Mouse (Mus musculus) MEL (cell line): Measurements from ENCODE around the gene Fam196a. TPM values are rescaled to one million over a fixed set of nuclear protein-coding genes. Genes with fewer than 3 reads are reported as not detected.

Experiments
- DNase-seq: peaks from one replicate; pipeline ENCODE4 v3.0.0; 2011; ENCODE audit warnings: low read depth, low spot score
- H3K27ac ChIP-seq: 2 replicates; pipeline ENCODE4 v1.5.1; 2012; ENCODE audit warnings: low read depth, mild to moderate bottlenecking, control low read depth, low read length, moderate library complexity; ENCODE audit not compliant: control insufficient read depth
- H3K27me3 ChIP-seq, 2 experiments: fragments of 150-350 bp in 1 of 2; sonication (generic) in 1 of 2; 2 replicates each; pipeline ENCODE4 v1.6.1; 2012; ENCODE audit warnings: low read length in 2 of 2, mild to moderate bottlenecking in 2 of 2, improper control_type of control experiment in 1 of 2, moderate library complexity in 1 of 2; ENCODE audit not compliant: insufficient read depth in 2 of 2, control insufficient read depth in 1 of 2
- H3K36me3 ChIP-seq, 2 experiments: 2 replicates each; pipeline ENCODE4 v1.6.1; 2012 to 2014; ENCODE audit warnings: low read length in 2 of 2, improper control_type of control experiment in 1 of 2, inconsistent platforms in 1 of 2, mild to moderate bottlenecking in 1 of 2; ENCODE audit not compliant: insufficient read depth in 2 of 2, control insufficient read depth in 1 of 2
- H3K4me1 ChIP-seq, 2 experiments: fragments of 150-350 bp in 1 of 2; sonication (generic) in 1 of 2; 2 replicates each; pipeline ENCODE4 v1.6.1; 2012; ENCODE audit warnings: low read length in 2 of 2, improper control_type of control experiment in 1 of 2, mild to moderate bottlenecking in 1 of 2; ENCODE audit not compliant: insufficient read depth in 2 of 2, control insufficient read depth in 1 of 2
- H3K4me3 ChIP-seq, 2 experiments: fragments of 150-350 bp in 1 of 2; sonication (generic) in 1 of 2; 2 replicates each; pipeline ENCODE4 v1.5.1; 2012; ENCODE audit warnings: low read depth in 2 of 2, low read length in 2 of 2, mild to moderate bottlenecking in 2 of 2, moderate library complexity in 2 of 2, control low read depth in 1 of 2, improper control_type of control experiment in 1 of 2; ENCODE audit not compliant: control insufficient read depth in 1 of 2, insufficient read depth in 1 of 2
- H3K79me2 ChIP-seq: 2 replicates; pipeline ENCODE4 v1.6.1; 2012; ENCODE audit warnings: mild to moderate bottlenecking, low read length, moderate library complexity; ENCODE audit not compliant: control insufficient read depth, poor library complexity, insufficient read depth
- H3K9ac ChIP-seq: 2 replicates; pipeline ENCODE4 v1.6.1; 2012; ENCODE audit warnings: low read depth, mild to moderate bottlenecking, control low read depth, low read length, moderate library complexity; ENCODE audit not compliant: control insufficient read depth, poor library complexity, severe bottlenecking
- H3K9me3 ChIP-seq: fragments of 150-350 bp; sonication (generic); replicated peaks from 2 replicates; pipeline ENCODE4 v1.6.1; 2012; ENCODE audit warnings: mild to moderate bottlenecking, low read length, improper control_type of control experiment, moderate library complexity; ENCODE audit not compliant: insufficient read depth
- BHLHE40 ChIP-seq: IDR thresholded peaks from 2 replicates; pipeline ENCODE4 v1.6.1; 2012; ENCODE audit warnings: low read depth, mild to moderate bottlenecking, inconsistent platforms, low read length, improper control_type of control experiment, borderline replicate concordance
- CHD1 ChIP-seq: IDR thresholded peaks from 2 replicates; pipeline ENCODE4 v1.6.1; 2012; ENCODE audit warnings: low read depth, mild to moderate bottlenecking, inconsistent platforms, low read length, improper control_type of control experiment
- E2F4 ChIP-seq: IDR thresholded peaks from 2 replicates; pipeline ENCODE4 v1.6.1; 2011; ENCODE audit warnings: low read depth, low read length, improper control_type of control experiment, borderline replicate concordance
- ELF1 ChIP-seq: IDR thresholded peaks from 2 replicates; pipeline ENCODE4 v1.6.1; 2014; ENCODE audit warnings: low read depth, mild to moderate bottlenecking, inconsistent platforms, low read length, improper control_type of control experiment, moderate library complexity
- EP300 ChIP-seq, 2 experiments: IDR thresholded peaks; 2 replicates each; pipeline ENCODE4 v1.6.1; 2011; ENCODE audit warnings: improper control_type of control experiment in 2 of 2, low read length in 2 of 2, low read depth in 1 of 2, mild to moderate bottlenecking in 1 of 2
- JUND ChIP-seq: IDR thresholded peaks from 2 replicates; pipeline ENCODE4 v1.6.1; 2011; ENCODE audit warnings: low read depth, mild to moderate bottlenecking, improper control_type of control experiment, low read length
- POLR2AphosphoS5 ChIP-seq: IDR thresholded peaks from 2 replicates; pipeline ENCODE4 v1.6.1; 2012; ENCODE audit warnings: low read depth, borderline replicate concordance, mild to moderate bottlenecking, inconsistent platforms, low read length, moderate library complexity, mixed read lengths
- SMC3 ChIP-seq: IDR thresholded peaks from 2 replicates; pipeline ENCODE4 v1.6.1; 2011; ENCODE audit warnings: low read depth, low read length, improper control_type of control experiment
- TAL1 ChIP-seq: IDR thresholded peaks from 2 replicates; pipeline ENCODE4 v1.6.1; 2012; ENCODE audit warnings: mild to moderate bottlenecking, inconsistent platforms, low read length, moderate library complexity, mixed read lengths
- UBTF ChIP-seq: IDR thresholded peaks from 2 replicates; pipeline ENCODE4 v1.6.1; 2012; ENCODE audit warnings: low read depth, mild to moderate bottlenecking, inconsistent platforms, low read length, improper control_type of control experiment, moderate library complexity, borderline replicate concordance; ENCODE audit not compliant: insufficient read depth
- ZKSCAN1 ChIP-seq: IDR thresholded peaks from 2 replicates; pipeline ENCODE4 v1.6.1; 2012; ENCODE audit warnings: low read depth, mild to moderate bottlenecking, inconsistent platforms, low read length, improper control_type of control experiment, moderate library complexity
- polyA plus RNA-seq, 2 experiments: library from polyadenylated mRNA; stranded (reverse) in 1 of 2; unstranded in 1 of 2; fragments of >175 nt in 1 of 2; fragments of >200 nt in 1 of 2; gene quantifications; 2 replicates each; pipeline versions ENCODE4 v1.2.1 to v1.2.4; 2012; ENCODE audit warnings: low replicate concordance in 2 of 2, low read depth in 1 of 2; ENCODE audit not compliant: insufficient read length in 2 of 2, insufficient read depth in 1 of 2, missing spikeins in 1 of 2
- total RNA-seq: library from RNA; depleted of rRNA; stranded (reverse); fragments of 300-350 nt; gene quantifications from 2 replicates; pipeline ENCODE4 v1.2.3, GENCODE M21; 2012

Gene Fam196a
- total and polyA plus RNA-seq, 3 experiments, result not detected

DNA sequence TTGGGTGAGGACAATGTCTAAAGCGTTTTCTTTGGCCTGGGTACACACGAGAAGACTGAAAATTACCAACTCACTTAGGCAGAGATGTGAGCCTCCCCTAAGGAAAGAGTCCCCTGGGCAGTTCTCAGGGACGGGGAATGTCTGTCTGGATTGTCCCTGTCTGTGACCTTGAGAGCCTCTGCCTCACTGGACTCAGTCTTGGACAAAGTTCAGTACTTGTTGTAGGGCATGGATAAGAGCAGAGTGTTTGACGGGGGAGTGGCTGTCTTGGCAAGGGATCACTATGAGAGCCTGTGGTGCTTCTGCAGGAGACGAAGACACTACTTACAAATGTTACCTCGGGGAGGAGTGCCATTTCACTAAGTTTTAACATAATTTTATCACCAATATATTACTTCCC is 57.8 kb downstream of the Fam196a start:
- DNase-seq, result no peak
- no peak overlapping the region for H3K4me3 ChIP-seq
- no peaks in the 10 kb centered on the region for H3K79me2 ChIP-seq
- H3K4me1 ChIP-seq, result no peaks in the 10 kb centered on the region
- H3K9ac ChIP-seq, result no peak overlapping the region
- no peaks in the 10 kb centered on the region for H3K9me3 ChIP-seq
- no peak overlapping the region for H3K27ac ChIP-seq
- TF ChIP-seq SMC3 (no peak), JUND (no peak), TAL1 (no peak), POLR2AphosphoS5 (no peak), EP300 (IDR thresholded peaks at IDR 0.05; ENCODE audit: low read depth in 1 of 2, low read length in 2 of 2) (no peak), UBTF (no peak)
- no peaks in the 10 kb centered on the region for H3K27me3 ChIP-seq
- H3K36me3 ChIP-seq, result no peaks in the 10 kb centered on the region

DNA sequence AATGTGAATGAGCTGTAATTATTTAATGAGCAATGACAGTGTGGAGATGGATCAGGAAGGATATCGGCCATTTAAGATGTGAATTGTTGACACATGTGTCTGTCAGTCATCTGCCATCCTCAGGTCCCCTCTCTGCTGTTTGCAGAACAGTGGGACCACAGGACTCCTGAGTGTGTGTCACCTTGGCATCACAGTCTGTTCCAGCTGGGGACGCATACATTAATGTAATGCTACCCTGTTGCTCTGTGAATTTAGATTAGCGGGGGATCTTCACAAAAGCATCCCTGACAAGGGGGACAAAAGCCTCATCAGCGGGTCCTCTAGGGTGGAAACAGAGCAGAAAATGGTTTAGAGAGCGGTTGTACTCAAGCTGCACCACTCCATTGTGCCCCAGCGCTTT is 59.2 kb downstream of the Fam196a start:
- no peaks in the 10 kb centered on the region for H3K4me1 ChIP-seq
- H3K27me3 ChIP-seq, result no peaks in the 10 kb centered on the region
- no peaks in the 10 kb centered on the region for H3K79me2 ChIP-seq
- H3K4me3 ChIP-seq, result no peak overlapping the region
- TF ChIP-seq CHD1 (no peak), TAL1 (no peak), EP300 (IDR thresholded peaks at IDR 0.05; ENCODE audit: low read depth in 1 of 2, low read length in 2 of 2) (no peak), ZKSCAN1 (no peak)
- DNase-seq, result no peak
- no peak overlapping the region for H3K27ac ChIP-seq
- H3K9me3 ChIP-seq, result no peaks in the 10 kb centered on the region
- no peaks in the 10 kb centered on the region for H3K36me3 ChIP-seq
- no peak overlapping the region for H3K9ac ChIP-seq

DNA sequence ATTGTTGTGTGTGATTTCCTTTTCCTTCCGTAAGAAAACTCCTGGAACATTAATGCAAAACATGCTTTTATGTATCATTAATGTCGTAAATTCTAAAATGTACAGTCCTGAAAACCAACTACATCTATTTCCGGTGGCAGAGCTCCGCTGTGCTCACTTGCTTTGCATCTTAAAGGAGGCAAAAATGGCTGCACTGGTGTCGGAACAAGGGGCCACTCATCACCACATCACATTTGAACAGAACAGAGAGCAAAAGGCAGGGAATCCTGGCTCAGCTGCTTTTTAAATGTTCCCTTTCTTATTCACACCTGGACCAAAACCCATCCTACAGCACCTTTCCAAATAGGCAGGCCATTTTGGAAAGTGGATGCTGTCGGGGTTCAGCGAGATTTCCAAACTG is 65.2 kb downstream of the Fam196a start:
- Histone ChIP-seq H3K79me2 (no peaks in the 10 kb centered on the region), H3K9me3 (no peaks in the 10 kb centered on the region), H3K4me3 (no peak overlapping the region), H3K27me3 (no peaks in the 10 kb centered on the region), H3K36me3 (no peaks in the 10 kb centered on the region), H3K27ac (no peak overlapping the region), H3K9ac (no peak overlapping the region), H3K4me1 (no peaks in the 10 kb centered on the region)
- DNase-seq, result no peak
- TF ChIP-seq JUND (no peak), E2F4 (no peak), ELF1 (no peak), SMC3 (no peak), EP300 (IDR thresholded peaks at IDR 0.05; ENCODE audit: low read depth in 1 of 2, low read length in 2 of 2) (no peak), BHLHE40 (no peak)
- TF ChIP-seq, all 39 proteins: peak for 0
